Mouse (Mus musculus) macrophage (primary cell): ENCODE results near the gene Jade1. TPM values are rescaled to one million over a fixed set of nuclear protein-coding genes. Genes with fewer than 3 reads are reported as not detected.

Experiments
- H3K27ac ChIP-seq: fragments of 350-480 bp; formaldehyde crosslinking; 2 replicates; pipeline ENCODE4 v1.9.0; 2021
- H3K36me3 ChIP-seq: fragments of 350-480 bp; formaldehyde crosslinking; 2 replicates; pipeline ENCODE4 v1.9.0; 2021; ENCODE audit errors: inconsistent target
- H3K4me3 ChIP-seq: fragments of 350-480 bp; formaldehyde crosslinking; 2 replicates; pipeline ENCODE4 v1.9.0; 2021; ENCODE audit errors: inconsistent target
- H3K79me2 ChIP-seq: fragments of 350-480 bp; formaldehyde crosslinking; 2 replicates; pipeline ENCODE4 v1.9.0; 2021; ENCODE audit errors: inconsistent target
- WGBS: methylation state at CpG from one replicate; pipeline ENCODE4 v1.1.7; 2026; ENCODE audit warnings: inconsistent platforms; ENCODE audit not compliant: missing documents; 5-methylcytosine and 5-hydroxymethylcytosine counted together
- polyA plus RNA-seq: library from polyadenylated mRNA; stranded (reverse); fragments of 250-400 nt; gene quantifications from 3 replicates; pipeline ENCODE4 v1.2.4, GENCODE M21; 2018; ENCODE audit warnings: inconsistent platforms

Gene Jade1
- polyA plus RNA-seq, 1 experiment from 2014 or later: 5.6 TPM

DNA sequence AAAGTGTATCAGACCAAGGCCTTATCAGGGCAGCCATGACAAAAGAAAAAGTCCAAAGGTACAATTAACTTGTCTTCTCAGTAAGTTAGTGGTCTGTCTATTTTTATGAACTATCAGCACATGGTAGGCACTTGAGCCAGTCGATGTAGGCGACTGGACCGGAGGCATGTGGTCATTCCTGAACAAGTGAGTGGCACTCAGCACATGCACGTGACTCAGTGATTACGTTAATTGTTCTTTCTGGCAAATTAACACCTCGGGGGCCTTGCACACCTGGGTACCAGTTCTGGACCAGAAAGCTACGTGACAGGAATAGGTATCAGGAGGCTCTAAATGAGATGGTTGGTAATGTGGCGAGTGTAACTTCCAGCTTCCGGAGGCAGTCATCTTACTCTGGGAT, 51.5 kb downstream of the Jade1 start:
- WGBS: 97% methylated on average over 9 of the region's 9 CpGs
- H3K4me3 ChIP-seq: no peak overlapping the region
- no peaks in the 10 kb centered on the region for H3K79me2 ChIP-seq
- H3K36me3 ChIP-seq: peaks cover 22% of the 10 kb centered on the region
- H3K27ac ChIP-seq: no peak overlapping the region

DNA sequence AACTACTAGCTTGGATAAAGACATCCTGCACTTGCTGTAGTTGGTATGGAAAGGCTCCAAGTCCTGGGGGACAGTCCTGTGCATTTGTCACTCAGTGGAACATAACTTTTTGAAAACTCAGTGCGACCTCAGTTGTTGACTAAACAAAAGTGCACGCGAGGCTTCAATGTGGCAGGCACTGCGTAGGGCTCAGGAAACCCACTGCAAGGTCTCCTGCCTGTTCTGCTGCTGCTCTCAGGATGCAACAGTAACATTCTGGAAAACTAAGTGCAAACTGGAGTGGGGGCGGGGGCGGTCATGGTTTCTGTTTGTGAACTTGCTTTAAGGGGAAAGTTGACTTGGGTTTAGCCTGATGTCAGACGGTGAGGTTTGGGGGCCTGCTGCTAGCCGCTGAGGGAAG, 51.9 kb downstream of the Jade1 start:
- Histone ChIP-seq H3K27ac (no peak overlapping the region), H3K36me3 (peaks cover 22% of the 10 kb centered on the region), H3K4me3 (no peak overlapping the region), H3K79me2 (no peaks in the 10 kb centered on the region)
- WGBS: 94% methylated on average over 8 of the region's 8 CpGs

DNA sequence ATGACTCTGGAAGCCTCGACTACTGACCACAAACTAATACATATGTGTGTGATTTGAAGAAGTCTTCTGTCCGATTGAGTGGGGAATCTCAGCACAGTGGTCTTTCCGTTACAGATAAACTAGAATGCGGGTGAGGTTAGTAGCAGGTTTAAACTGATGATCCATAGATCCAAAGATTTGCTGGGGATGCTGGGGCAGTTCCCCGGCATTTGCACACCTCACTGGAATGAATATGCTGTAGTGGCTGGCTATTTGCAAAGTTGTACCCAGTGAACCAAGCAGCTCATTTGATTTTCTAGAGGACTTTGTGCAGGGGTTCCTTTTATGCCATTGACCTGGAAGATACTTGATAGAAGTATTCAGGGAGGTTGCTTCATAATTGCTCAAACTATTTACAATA, 53.5 kb downstream of the Jade1 start:
- H3K27ac ChIP-seq: no peak overlapping the region
- WGBS: 95% methylated on average over 4 of the region's 5 CpGs
- H3K4me3 ChIP-seq: no peak overlapping the region
- no peaks in the 10 kb centered on the region for H3K79me2 ChIP-seq
- peaks cover 29% of the 10 kb centered on the region for H3K36me3 ChIP-seq

DNA sequence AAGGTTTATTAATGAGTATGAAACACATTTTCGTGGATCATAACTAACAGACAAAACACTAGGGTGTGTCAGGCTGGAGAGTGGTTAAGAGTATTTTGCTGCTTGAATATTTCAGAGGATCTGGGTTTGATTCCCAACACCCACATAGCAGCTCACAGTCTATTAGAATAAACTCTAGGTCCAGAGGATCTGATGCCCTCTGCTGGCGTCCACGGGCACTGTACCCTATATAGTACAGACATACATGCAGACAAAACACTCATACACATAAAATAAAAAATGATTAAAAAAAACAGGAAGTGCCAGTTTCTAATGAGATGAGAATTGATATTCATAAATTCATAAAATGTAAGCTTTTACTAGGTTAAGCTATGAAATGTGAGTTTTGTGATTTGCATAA, 56.7 kb downstream of the Jade1 start:
- Histone ChIP-seq H3K4me3 (no peak overlapping the region), H3K36me3 (peaks cover 19% of the 10 kb centered on the region), H3K79me2 (no peaks in the 10 kb centered on the region), H3K27ac (no peak overlapping the region)
- 96% methylated on average over 3 of the region's 3 CpGs for WGBS

DNA sequence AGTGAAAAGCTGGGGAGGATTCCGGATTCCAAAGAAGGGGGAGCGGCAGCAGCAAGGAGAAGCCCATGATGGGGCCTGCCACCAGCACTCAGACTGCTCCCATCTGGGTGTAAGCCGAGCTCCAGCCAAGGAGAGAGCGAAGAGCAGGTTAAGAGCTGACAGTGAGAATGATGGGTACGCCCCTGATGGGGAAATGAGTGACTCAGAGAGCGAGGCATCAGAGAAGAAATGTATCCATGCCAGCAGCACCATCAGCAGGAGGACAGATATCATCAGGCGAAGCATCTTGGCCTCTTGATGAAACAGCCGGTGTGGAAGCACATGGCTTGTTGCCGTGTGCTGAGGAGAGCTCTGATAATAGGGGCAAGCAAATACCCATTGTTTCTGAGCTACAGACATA, 58.2 kb downstream of the Jade1 start:
- peaks cover 19% of the 10 kb centered on the region for H3K36me3 ChIP-seq
- H3K27ac ChIP-seq: no peak overlapping the region
- H3K4me3 ChIP-seq: no peak overlapping the region
- 98% methylated on average over 9 of the region's 9 CpGs for WGBS
- H3K79me2 ChIP-seq: no peaks in the 10 kb centered on the region

DNA sequence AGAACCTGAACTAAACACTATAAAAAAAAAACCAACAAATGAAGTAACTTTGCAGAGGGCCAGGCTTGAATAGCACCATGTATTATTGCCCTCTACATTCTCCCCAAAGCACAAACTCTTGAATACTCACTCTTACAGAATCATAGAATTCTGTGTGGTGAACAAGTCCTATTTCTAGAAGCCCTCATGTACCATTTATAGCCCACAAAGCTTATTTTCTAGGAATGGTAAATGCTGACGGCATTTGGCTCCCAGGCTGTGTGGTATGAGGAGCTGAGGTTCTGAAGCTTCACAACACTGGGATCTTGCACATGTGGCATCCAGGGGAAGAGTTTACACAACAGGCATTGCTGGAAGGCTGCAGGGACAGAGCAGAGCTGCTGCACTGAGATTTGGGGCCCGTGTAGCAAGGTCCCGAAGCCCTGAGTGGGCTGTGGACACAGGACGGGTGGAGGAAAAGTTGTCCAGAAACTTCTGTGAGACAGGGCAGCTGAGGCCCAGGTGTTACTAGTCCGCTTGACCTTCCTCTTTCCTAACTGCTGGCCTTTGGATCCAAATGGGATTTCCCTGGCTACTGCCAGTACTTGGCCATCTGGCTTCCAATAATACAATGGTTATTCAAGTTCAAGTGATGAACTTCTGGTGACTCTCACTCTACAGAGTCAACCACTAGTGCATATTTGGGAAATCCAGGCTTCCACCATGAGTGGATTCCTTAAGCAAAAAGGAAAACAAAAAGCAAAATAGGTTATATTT, 58.9 kb downstream of the Jade1 start:
- Histone ChIP-seq H3K79me2 (no peaks in the 10 kb centered on the region), H3K27ac (no peak overlapping the region), H3K36me3 (peaks cover 19% of the 10 kb centered on the region), H3K4me3 (no peak overlapping the region)
- WGBS: 92% methylated on average over 5 of the region's 5 CpGs

DNA sequence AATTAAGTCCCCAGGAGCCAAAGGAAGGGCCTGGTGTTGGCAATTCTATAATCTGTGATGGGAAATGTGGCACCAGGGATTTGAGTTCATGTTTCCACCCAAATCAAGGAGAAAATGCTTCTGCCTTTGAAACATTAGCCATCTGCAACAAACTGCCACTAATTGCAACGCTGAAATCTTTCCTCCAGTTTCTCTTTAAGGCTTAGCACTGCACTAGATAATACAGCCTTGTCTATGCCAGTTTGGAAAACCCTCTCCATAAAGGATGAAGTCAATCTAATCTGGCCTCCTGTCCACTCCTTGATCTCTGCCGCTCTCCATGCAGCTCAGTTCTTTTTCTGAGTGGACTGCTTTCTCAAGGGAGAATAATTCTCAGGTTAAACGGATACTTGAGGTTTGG, 62.5 kb downstream of the Jade1 start:
- H3K79me2 ChIP-seq: no peaks in the 10 kb centered on the region
- 94% methylated on average over 3 of the region's 3 CpGs for WGBS
- no peak overlapping the region for H3K4me3 ChIP-seq
- no peak overlapping the region for H3K27ac ChIP-seq
- peaks cover 12% of the 10 kb centered on the region for H3K36me3 ChIP-seq

DNA sequence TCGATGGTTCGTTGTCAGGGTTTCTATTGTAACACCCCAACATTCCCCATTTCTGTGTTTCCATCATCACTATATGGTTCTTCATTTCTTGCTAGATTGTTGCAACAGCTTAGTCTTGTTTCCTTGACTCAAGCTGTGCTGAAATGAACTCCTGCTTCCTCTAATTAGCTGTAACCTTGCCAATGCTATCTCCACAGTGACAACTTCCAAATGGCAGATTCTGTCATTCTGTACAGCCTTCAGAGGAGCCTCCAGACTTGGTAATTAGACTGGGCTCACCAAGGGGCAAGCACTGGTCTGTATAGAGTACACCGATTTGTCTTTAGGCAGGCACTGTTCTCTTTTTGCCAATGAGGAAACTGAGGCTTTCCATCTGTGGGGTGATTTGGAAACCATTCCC, 63.0 kb downstream of the Jade1 start:
- Histone ChIP-seq H3K27ac (no peak overlapping the region), H3K36me3 (peaks cover 11% of the 10 kb centered on the region), H3K79me2 (no peaks in the 10 kb centered on the region), H3K4me3 (no peak overlapping the region)
- WGBS: 71% methylated on average over 3 of the region's 3 CpGs

DNA sequence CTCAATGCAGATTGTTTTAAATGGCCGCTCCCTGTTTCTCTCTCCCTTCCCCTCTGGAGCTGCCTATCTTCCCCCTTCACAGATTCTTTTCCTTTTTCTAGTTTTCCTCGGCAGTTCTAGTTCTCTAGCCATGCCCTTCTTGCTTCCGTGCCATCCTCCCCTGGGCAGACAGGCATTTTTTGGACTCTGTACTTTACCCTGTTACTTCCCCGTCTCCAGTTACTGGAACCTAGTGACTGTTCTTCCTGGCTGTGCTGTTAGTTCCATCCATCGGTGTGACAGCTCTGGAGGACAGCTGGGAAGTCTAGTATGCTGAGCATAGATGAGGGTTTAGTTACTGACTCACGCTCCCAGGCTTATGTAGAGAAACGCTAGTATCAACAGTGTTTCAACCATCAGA, 65.4 kb downstream of the Jade1 start:
- Histone ChIP-seq H3K4me3 (no peak overlapping the region), H3K27ac (no peak overlapping the region), H3K36me3 (no peaks in the 10 kb centered on the region), H3K79me2 (no peaks in the 10 kb centered on the region)
- 96% methylated on average over 7 of the region's 7 CpGs for WGBS

DNA sequence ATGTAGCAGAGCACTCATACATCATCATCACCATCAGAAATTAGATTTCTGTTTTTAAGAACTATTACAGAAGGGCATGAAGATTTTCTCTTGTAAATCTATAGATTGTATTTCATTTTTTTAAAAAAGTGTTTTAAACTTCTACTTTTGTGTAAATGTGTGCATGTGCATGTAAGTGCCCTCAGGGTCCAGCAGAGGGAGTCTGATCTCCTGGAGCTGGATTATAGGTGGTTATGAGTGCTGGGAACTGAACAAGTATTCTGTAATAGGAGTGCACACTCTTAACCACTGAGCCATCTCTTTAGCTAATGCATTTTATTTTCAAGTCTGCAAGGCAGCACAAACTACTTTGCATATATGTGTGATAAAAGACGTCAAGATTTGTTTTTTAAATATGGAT, 100.1 kb downstream of the Jade1 start:
- WGBS: 89% methylated on average over 1 of the region's 1 CpGs
- Histone ChIP-seq H3K79me2 (no peaks in the 10 kb centered on the region), H3K27ac (no peak overlapping the region), H3K36me3 (no peaks in the 10 kb centered on the region), H3K4me3 (no peak overlapping the region)

Other genes with a start within 250 kb of the Jade1 start
- 3.9 to 8.1 TPM (median 4.9 TPM) in 3 replicates for gene Sclt1, start 186.8 kb downstream of the Jade1 start, polyA plus RNA-seq
- 3.2 to 7.1 TPM (median 3.3 TPM) in 3 replicates for gene D3Ertd751e, start 186.9 kb downstream of the Jade1 start, polyA plus RNA-seq